Mouse (Mus musculus) cortical plate, adult 2 months (tissue): Measurements from ENCODE around the gene Rsg1. TPM values are rescaled to one million over a fixed set of nuclear protein-coding genes. Genes with fewer than 3 reads are reported as not detected.
A peak's percentile ranks its signal among the peaks of the same experiment; 100 is the strongest.

Experiments
- H3K27ac ChIP-seq: fragments of 200-500 bp; 2 replicates; pipeline ENCODE4 v1.5.1; 2012; ENCODE audit warnings: low read length, control low read depth, inconsistent platforms; ENCODE audit not compliant: insufficient read depth
- H3K4me1 ChIP-seq: fragments of 200-500 bp; 2 replicates; pipeline ENCODE4 v1.6.1; 2011; ENCODE audit warnings: low read length; ENCODE audit not compliant: control insufficient read depth, insufficient read depth
- H3K4me3 ChIP-seq: fragments of 200-500 bp; 2 replicates; pipeline ENCODE4 v1.5.1; 2011; ENCODE audit warnings: mild to moderate bottlenecking, low read length, control low read depth; ENCODE audit not compliant: insufficient read depth
- CTCF ChIP-seq: fragments of 200-500 bp; IDR thresholded peaks from 2 replicates; pipeline ENCODE4 v1.5.1; 2011; ENCODE audit warnings: mild to moderate bottlenecking, control low read depth, low read length; ENCODE audit not compliant: insufficient read depth; ENCODE audit errors: extremely low read depth
- POLR2A ChIP-seq: fragments of 200-500 bp; IDR thresholded peaks from 2 replicates; pipeline ENCODE4 v1.6.1; 2011; ENCODE audit warnings: mild to moderate bottlenecking, low read length, control low read depth; ENCODE audit not compliant: insufficient read depth; ENCODE audit errors: extremely low read depth
- polyA plus RNA-seq: library from polyadenylated mRNA; depleted of rRNA; stranded (reverse); fragments of >200 nt; gene quantifications from 2 replicates; pipeline ENCODE4 v1.2.3, GENCODE M21; 2012

Rsg1 gene
- polyA plus RNA-seq, 1 experiment: 3.3 TPM

GRCm38 (mm10) chr4:141244931-141245425 lies 31.2 kb downstream of the Rsg1 start:
- no peaks in the 10 kb centered on the region for H3K4me1 ChIP-seq
- no peak overlapping the region for H3K4me3 ChIP-seq
- TF ChIP-seq POLR2A: no peak
- TF ChIP-seq CTCF: no peak
- peak overlapping the region; percentile 69; the same call in 1 of the 2 replicates for H3K27ac ChIP-seq

DNA sequence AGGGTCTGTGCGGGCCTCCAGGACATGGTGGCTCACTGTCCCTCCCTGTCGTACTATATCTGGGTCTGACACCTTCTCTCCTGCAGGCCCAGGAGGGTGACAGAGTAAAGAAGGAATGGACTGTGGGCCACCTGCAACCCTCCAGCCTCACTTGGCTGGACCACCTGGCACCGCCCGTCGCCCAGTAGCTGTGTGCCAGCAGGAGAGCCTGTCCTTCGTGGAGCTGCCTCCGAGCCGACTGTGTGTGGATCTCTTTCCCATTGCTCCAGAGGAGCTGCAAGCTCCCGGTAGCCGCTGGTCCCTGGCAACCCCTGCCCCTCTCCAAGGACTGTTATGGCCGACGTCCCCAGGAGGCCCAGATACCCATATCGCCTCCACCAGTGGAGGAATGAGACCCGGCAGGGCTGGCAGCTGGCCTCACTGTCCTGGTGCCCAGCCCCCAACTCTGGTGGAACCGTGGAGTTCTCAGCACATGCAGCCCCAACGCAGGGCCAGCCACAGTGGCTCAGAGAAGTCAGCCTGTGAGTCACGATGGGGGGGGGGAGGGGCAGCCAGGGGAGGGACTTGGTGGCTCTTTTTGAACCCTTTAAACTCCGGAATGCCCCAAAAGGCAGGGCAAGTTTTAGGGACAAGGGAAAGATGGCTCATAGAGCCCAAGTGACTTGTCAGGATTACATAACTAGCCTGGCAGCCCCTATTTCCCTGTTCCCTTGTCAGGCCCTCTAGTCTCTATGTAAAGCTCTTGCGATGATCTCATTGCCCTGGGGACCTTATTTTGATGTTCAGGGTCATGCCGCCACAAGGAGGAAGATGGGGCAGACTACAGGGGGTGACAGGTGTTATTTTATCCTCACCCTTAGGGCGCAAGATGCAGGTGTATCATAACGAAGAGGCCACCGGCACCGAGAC lies 32.6 kb downstream of the Rsg1 start:
- Histone ChIP-seq H3K27ac (0 out of 2 replicates have a peak overlapping the region, but pooled peaks have one; percentile 38), H3K4me3 (peak overlapping the region; percentile 0; the same call in 1 of the 2 replicates), H3K4me1 (no peaks in the 10 kb centered on the region)
- TF ChIP-seq CTCF: no peak

- Histone ChIP-seq H3K4me1 (no peaks in the 10 kb centered on the region), H3K27ac (no peak overlapping the region), H3K4me3 (peak overlapping the region; percentile 0; the same call in 1 of the 2 replicates)
- TF ChIP-seq CTCF: no peak
These were observed 33.2 kb downstream of the Rsg1 start for GRCm38 (mm10) chr4:141246998-141247350.

DNA sequence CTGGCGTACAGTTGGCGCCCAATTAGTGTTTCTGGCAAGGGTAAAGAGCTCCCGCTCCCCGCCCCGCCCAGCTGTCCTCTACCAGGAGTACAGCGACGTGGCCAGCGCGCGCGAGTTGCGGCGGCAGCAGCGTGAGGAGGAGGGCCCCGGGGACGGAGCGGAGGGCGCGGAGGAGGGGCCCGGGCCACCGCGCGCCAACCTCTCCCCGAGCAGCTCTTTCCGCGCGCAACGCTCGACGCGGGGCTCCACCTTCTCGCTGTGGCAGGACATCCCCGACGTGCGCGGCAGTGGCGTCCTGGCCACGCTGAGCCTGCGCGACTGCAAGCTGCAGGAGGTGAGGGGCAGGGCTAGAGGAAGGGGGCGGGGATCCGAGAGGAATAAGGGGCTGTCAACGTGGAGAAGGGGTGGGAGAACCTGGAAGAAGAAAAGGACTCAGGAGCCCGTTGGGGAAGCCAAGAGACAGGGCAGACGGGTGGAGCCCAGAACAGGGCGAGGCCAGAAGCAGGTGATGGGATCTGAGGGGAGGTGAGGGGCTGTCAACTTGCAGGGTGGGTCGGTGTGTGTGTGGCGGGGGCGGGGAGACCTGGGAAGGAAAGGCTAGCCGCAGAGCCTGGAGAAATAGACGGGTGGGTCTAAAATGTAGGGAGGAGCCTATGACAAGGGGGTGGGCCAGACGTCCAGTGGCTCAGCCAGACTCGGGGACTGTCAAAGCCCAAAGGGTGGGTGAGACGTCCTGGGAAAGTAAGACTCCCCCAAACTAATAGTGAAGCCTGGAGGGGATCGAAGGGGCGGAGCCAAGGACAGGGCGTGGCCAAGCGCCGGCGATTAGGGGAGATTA lies 34.2 kb downstream of the Rsg1 start:
- no peak overlapping the region; the same call in 1 of the 2 replicates for H3K4me3 ChIP-seq
- H3K27ac ChIP-seq: no peak overlapping the region
- TF ChIP-seq CTCF (no peak), POLR2A (no peak)
- no peaks in the 10 kb centered on the region for H3K4me1 ChIP-seq

GRCm38 (mm10) chr4:141248614-141248978 lies 34.8 kb downstream of the Rsg1 start:
- Histone ChIP-seq H3K4me3 (no peak overlapping the region), H3K27ac (no peak overlapping the region), H3K4me1 (no peaks in the 10 kb centered on the region)
- TF ChIP-seq CTCF: no peak
- no peak for TF ChIP-seq POLR2A

- no peak for TF ChIP-seq CTCF
- TF ChIP-seq POLR2A: no peak
- Histone ChIP-seq H3K4me3 (no peak overlapping the region), H3K27ac (no peak overlapping the region), H3K4me1 (no peaks in the 10 kb centered on the region)
These were observed 35.6 kb downstream of the Rsg1 start for GRCm38 (mm10) chr4:141249383-141249782.

DNA sequence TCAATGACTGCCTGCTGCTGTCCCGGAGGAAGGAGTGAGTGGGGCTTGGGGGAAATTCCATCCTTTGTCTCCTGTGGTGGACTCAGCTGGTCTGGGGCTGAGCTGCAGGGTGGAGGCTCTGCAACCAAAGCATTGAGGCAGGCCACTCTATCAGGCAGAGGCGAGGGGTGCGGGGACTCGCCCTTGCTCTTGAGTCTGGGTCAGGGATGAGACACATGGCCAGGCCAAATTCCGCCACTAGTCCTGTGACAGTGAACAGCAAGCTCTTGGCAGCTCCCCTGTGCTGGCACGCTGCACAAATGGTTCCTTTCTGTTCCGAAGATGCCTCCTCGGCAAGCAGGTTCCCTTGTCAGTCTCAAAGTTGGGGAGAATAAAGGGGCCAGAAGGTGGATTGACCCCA lies 37.3 kb downstream of the Rsg1 start:
- H3K4me3 ChIP-seq: no peak overlapping the region
- no peak for TF ChIP-seq CTCF
- TF ChIP-seq POLR2A: no peak
- no peak overlapping the region for H3K27ac ChIP-seq
- no peaks in the 10 kb centered on the region for H3K4me1 ChIP-seq

GRCm38 (mm10) chr4:141252641-141253040 lies 38.9 kb downstream of the Rsg1 start:
- Histone ChIP-seq H3K4me1 (no peaks in the 10 kb centered on the region), H3K4me3 (no peak overlapping the region), H3K27ac (no peak overlapping the region)
- TF ChIP-seq CTCF: no peak
- no peak for TF ChIP-seq POLR2A

- no peak for TF ChIP-seq CTCF
- no peak for TF ChIP-seq POLR2A
- Histone ChIP-seq H3K4me1 (no peaks in the 10 kb centered on the region), H3K4me3 (no peak overlapping the region), H3K27ac (no peak overlapping the region)
These were observed 40.5 kb downstream of the Rsg1 start for GRCm38 (mm10) chr4:141254234-141254633.
